Mouse (Mus musculus) neutrophil, adult 5-6 weeks (primary cell): ENCODE results near the gene Gm20388. TPM values are rescaled to one million over a fixed set of nuclear protein-coding genes. Genes with fewer than 3 reads are reported as not detected.

ENCODE experiments used
- ATAC-seq: fragments of 151-379, 151-347 bp; 2 replicates; pipeline ENCODE4 v1.8.0; 2017; ENCODE audit warnings: mild to moderate bottlenecking, moderate TSS enrichment; ENCODE audit not compliant: insufficient number of reproducible peaks, poor library complexity, low FRiP score, severe bottlenecking; ENCODE audit errors: extremely low read depth
- total RNA-seq: library from RNA; stranded (forward); fragments of 200-1000 nt; gene quantifications from 2 replicates; pipeline ENCODE4 v1.2.3, GENCODE M21; 2017

Gm20388 gene
- total RNA-seq, 1 experiment from 2014 or later, result 10.8 TPM

- ATAC-seq, result no peak
These were observed 2835.8 kb downstream of the Gm20388 start for GRCm38 (mm10) chr8:122746439-122746838.

- no peak for ATAC-seq
These were observed 2837.2 kb downstream of the Gm20388 start for GRCm38 (mm10) chr8:122747825-122748224.

- no peak for ATAC-seq
These were observed 2838.8 kb downstream of the Gm20388 start for GRCm38 (mm10) chr8:122749333-122749958.

DNA sequence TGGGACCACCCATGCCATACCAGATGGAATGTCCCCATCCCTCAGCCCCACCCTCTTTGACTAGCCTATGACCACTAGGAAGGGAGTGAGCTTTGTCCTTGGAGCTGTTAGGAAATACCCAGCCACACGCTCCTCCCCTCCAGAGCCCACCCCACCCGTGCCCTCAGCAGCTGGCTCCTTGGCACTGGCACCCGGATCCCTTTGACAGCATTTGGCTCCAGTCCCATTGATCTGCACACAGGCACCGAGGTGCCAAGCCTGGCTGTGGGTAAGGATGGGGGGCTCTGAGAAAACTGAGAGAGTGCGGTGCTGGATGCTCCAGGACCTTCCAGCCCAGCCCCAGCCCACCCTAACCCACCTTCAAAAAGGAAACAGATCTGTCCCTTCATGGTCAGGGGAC, 2840.7 kb downstream of the Gm20388 start:
- ATAC-seq, result no peak

- ATAC-seq, result no peak
These were observed 2841.6 kb downstream of the Gm20388 start for GRCm38 (mm10) chr8:122752111-122752721.

GRCm38 (mm10) chr8:122758597-122758996, 2848.0 kb downstream of the Gm20388 start:
- no peak for ATAC-seq

GRCm38 (mm10) chr8:122760116-122760515, 2849.5 kb downstream of the Gm20388 start:
- no peak for ATAC-seq

GRCm38 (mm10) chr8:122761109-122761508, 2850.5 kb downstream of the Gm20388 start:
- no peak for ATAC-seq

GRCm38 (mm10) chr8:122762731-122763266, 2852.2 kb downstream of the Gm20388 start:
- no peak for ATAC-seq

DNA sequence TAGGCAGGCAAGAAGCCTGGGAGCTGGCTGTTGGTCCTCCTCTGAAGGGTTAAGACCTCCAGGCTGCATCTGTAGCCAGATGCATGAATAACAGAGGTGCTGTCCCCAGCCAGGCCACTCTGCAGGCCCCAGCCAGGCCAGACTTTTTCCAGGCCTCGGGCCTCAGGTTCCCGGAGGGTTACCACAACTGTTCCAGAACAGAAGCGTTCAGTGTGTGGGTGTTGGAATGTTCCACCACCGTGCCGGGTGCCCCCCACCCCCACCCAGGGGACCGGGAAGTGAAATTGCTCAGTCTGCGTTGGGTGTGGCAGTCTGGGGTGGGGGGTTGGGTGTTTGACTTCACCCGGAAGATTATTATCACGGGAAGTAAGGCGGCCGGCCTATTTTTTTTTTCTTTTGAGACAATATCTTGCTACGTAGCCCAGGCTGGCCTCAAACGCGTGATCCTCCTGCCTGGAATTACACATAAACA, 2852.7 kb downstream of the Gm20388 start:
- no peak for ATAC-seq

DNA sequence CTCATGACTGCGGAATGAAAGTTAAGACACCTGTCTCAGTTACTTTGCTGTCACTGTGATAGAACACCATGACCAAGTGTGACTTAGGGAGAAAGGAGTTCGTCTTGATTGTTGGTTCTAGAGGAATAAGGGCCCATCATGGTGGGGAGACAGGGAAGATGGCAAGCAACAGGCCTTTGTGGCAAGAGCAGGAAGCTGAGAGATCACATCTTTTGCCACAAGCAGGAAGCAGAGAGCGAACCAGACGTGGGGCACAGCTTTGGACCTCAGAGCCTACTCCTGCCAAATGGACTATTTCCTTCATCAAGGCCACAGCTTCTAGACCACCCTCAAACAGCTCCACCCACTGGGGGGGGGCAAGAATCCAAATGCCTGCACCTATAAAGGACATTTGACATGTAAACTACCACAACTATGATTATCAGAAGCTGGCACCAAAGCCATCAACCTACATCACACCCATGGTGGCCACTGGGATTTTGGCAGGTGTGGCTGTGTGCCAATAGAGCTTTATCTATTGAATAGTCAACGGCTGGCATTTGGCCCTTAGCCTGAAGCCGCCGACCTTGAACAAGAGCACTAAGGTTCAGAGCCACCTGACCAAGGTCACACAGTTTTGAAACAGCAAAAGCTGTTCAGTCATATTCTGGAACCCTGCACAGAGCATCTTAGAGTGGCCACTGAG, 2854.3 kb downstream of the Gm20388 start:
- no peak for ATAC-seq

- ATAC-seq, result no peak
These were observed 2855.5 kb downstream of the Gm20388 start for GRCm38 (mm10) chr8:122766189-122766588.

DNA sequence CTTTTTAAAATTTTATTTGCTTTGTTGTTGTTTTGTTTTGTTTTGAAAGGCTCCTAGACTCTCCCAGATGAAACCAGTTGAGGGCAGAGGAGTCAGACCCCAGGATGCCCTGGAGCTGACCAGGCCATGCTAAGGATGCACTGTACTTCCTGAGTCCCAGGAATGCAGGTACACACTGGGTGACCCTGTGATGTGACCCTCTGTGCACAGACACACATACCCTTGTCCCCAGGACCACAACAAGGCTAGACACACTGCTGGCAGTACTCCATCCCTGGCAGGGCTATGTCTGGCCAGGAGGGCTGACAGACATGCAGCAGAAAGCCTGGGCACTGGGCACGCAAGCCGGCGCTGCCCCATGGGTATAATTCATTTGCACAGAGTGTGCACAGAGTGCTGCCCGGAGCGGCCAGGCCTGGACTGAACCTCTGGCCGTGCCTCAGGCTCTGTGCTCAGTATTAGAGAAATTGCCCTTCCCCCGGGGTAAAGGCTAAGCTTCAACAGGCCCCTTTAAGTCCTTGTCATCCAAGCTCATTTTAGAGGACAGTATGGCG, 2856.1 kb downstream of the Gm20388 start:
- no peak for ATAC-seq

DNA sequence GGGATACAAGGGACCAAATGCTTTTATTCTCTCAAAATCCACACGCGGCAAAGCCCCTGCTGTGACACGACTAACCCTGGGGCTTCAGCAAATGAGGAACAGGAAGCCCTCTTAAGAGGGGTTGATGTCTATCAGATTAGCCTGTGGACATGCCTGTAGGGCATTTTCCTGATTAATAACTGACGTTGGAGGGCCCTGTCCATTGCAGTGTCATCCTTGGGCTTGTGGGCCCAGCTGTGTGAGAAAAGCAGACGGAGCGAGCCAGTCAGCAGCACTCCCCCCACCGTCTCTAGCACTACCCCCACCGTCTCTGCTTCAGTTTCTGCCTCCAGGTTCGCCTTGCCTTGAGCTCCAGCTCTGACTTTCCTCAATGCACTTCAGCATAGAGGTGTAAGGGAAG, 2856.6 kb downstream of the Gm20388 start:
- no peak for ATAC-seq

DNA sequence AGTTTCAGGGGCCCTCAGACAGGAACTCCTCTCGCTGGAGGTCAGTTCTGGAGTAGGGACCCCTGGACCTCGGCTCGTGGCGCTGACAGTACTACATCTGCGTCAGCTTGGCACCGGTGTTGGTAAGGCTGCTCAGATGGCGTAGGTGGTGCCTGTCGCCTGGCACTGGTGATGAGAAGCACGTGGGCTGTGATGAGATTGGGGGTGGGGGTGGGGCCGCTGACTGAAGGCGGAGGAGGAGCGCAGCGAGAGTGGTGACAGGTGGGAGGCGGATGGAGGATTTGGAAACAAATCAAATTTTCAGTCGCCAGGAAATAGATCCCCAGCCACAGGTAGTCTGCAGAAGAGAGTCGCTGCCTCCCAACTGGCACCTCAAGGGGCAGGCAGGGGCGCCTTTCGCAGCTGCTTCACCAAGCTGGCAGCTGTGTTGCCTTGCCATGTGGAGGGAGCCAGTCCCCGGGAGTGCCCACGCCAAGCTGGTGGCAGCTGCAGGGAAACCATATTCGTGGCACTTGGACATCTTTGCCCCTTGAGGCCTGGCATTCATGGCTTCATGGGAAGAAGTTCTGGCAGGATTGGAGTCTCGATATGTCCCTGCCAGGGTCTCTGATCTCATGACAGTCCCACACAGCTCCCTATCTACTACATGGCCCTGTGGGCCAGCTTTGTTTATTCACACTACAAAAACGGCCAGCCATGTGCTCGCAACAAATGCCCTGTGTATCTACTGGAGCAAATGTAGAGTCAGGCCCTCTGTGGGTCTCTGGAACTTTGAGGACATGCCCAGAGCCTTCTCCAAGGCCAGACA, 2858.8 kb downstream of the Gm20388 start:
- no peak for ATAC-seq

GRCm38 (mm10) chr8:122772431-122773060, 2861.9 kb downstream of the Gm20388 start:
- ATAC-seq, result no peak

GRCm38 (mm10) chr8:122775285-122776155, 2864.9 kb downstream of the Gm20388 start, which contains the start of gene Acsf3:
Acsf3 (plus strand) TSS chr8:122775486.
- ATAC-seq, result peak; percentile 62
